Mouse (Mus musculus) thymus, adult 2 months (tissue): ENCODE data around the gene Slc6a11. TPM values are rescaled to one million over a fixed set of nuclear protein-coding genes. Genes with fewer than 3 reads are reported as not detected.

ENCODE experiments used
- DNase-seq: peaks from one replicate; pipeline ENCODE4 v3.0.0; 2021
- H3K27ac ChIP-seq: fragments of 200-500 bp; 2 replicates; pipeline ENCODE4 v1.5.1; 2012; ENCODE audit warnings: low read length, control low read depth; ENCODE audit not compliant: control insufficient read depth, insufficient read depth
- H3K27me3 ChIP-seq: fragments of 200-500 bp; 2 replicates; pipeline ENCODE4 v1.6.1; 2012; ENCODE audit warnings: mild to moderate bottlenecking, low read length, moderate library complexity, mixed read lengths; ENCODE audit not compliant: control insufficient read depth, insufficient read depth
- H3K36me3 ChIP-seq: fragments of 200-500 bp; 2 replicates; pipeline ENCODE4 v1.6.1; 2012; ENCODE audit warnings: mild to moderate bottlenecking, low read length, moderate library complexity; ENCODE audit not compliant: control insufficient read depth, insufficient read depth
- H3K4me1 ChIP-seq: fragments of 200-500 bp; replicated peaks from 2 replicates; pipeline ENCODE4 v1.6.1; 2012; ENCODE audit warnings: low read length; ENCODE audit not compliant: control insufficient read depth, insufficient read depth
- H3K4me3 ChIP-seq: fragments of 200-500 bp; 2 replicates; pipeline ENCODE4 v1.5.1; 2012; ENCODE audit warnings: mild to moderate bottlenecking, low read length, control low read depth, moderate library complexity; ENCODE audit not compliant: control insufficient read depth, insufficient read depth
- CTCF ChIP-seq: fragments of 200-500 bp; IDR thresholded peaks from 2 replicates; pipeline ENCODE4 v1.5.1; 2012; ENCODE audit warnings: mild to moderate bottlenecking, control low read depth, low read length, moderate library complexity, borderline replicate concordance; ENCODE audit not compliant: control insufficient read depth, poor library complexity, insufficient read depth; ENCODE audit errors: extremely low read depth
- POLR2A ChIP-seq: fragments of 200-500 bp; IDR thresholded peaks from 2 replicates; pipeline ENCODE4 v1.6.1; 2012; ENCODE audit warnings: mild to moderate bottlenecking, low read length, control low read depth, moderate library complexity; ENCODE audit not compliant: control insufficient read depth, poor library complexity, insufficient read depth; ENCODE audit errors: extremely low read depth
- WGBS: fragments of 180-500 bp; shearing (Covaris S2); methylation state at CpG from one replicate; pipeline ENCODE4 v1.1.7; 2018; 5-methylcytosine and 5-hydroxymethylcytosine counted together
- polyA plus RNA-seq: library from polyadenylated mRNA; depleted of rRNA; stranded (reverse); fragments of >200 nt; gene quantifications from 2 replicates; pipeline ENCODE4 v1.2.3, GENCODE M21; 2012

Slc6a11 gene
- polyA plus RNA-seq, 1 experiment = 0.19 TPM

GRCm38 (mm10) chr6:114125530-114125929 lies 5.5 kb upstream of the Slc6a11 start:
- Histone ChIP-seq H3K4me1 (no peaks in the 10 kb centered on the region), H3K4me3 (no peak overlapping the region), H3K27ac (no peak overlapping the region), H3K36me3 (no peaks in the 10 kb centered on the region), H3K27me3 (peaks cover 2% of the 10 kb centered on the region; the same call in 1 of the 2 replicates)
- DNase-seq = no peak
- no peak for TF ChIP-seq CTCF
- no peak for TF ChIP-seq POLR2A
- 73% methylated on average over 5 of the region's 5 CpGs for WGBS

- peaks cover 8% of the 10 kb centered on the region for H3K27me3 ChIP-seq
- H3K36me3 ChIP-seq = no peaks in the 10 kb centered on the region
- no peaks in the 10 kb centered on the region for H3K4me1 ChIP-seq
- no peak overlapping the region for H3K27ac ChIP-seq
- 85% methylated on average over 3 of the region's 3 CpGs for WGBS
- no peak overlapping the region for H3K4me3 ChIP-seq
- TF ChIP-seq POLR2A = no peak
- no peak for TF ChIP-seq CTCF
- no peak for DNase-seq
Observed at GRCm38 (mm10) chr6:114132472-114132871, 1.4 kb downstream of the Slc6a11 start.

DNA sequence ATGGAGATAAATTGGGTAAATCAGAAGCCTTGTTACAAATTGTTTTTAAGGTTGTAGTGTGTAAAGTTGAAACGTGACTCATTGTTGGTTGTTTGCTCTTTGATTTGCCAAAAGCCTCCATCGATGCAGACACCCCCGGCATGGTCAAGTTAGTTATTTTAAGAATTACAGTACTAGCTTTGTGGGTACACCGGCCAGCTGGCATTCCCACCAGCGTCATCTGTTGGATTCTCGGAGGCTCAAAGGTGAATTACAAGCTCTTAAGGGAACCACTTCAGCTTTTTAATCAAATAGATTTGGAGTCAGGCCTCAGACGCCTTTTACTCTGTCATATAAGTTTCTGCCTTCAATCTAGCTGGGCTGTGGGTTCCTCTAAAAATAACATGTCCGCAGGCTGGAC lies 1.9 kb downstream of the Slc6a11 start:
- DNase-seq = no peak
- TF ChIP-seq CTCF (no peak), POLR2A (no peak)
- Histone ChIP-seq H3K4me3 (no peak overlapping the region), H3K36me3 (no peaks in the 10 kb centered on the region), H3K27ac (no peak overlapping the region), H3K4me1 (no peaks in the 10 kb centered on the region), H3K27me3 (peaks cover 8% of the 10 kb centered on the region)
- 91% methylated on average over 8 of the region's 8 CpGs for WGBS

GRCm38 (mm10) chr6:114138970-114139369 lies 7.9 kb downstream of the Slc6a11 start:
- no peaks in the 10 kb centered on the region for H3K36me3 ChIP-seq
- TF ChIP-seq POLR2A = no peak
- TF ChIP-seq CTCF = no peak
- H3K4me1 ChIP-seq = no peaks in the 10 kb centered on the region
- no peaks in the 10 kb centered on the region for H3K27me3 ChIP-seq
- no peak for DNase-seq
- WGBS = 79% methylated on average over 8 of the region's 8 CpGs
- H3K4me3 ChIP-seq = no peak overlapping the region
- H3K27ac ChIP-seq = no peak overlapping the region

- Histone ChIP-seq H3K4me1 (no peaks in the 10 kb centered on the region), H3K4me3 (no peak overlapping the region), H3K27ac (no peak overlapping the region), H3K27me3 (no peaks in the 10 kb centered on the region), H3K36me3 (no peaks in the 10 kb centered on the region)
- DNase-seq = no peak
- 78% methylated on average over 3 of the region's 3 CpGs for WGBS
- TF ChIP-seq CTCF (no peak), POLR2A (no peak)
Observed at GRCm38 (mm10) chr6:114141481-114141880, 10.4 kb downstream of the Slc6a11 start.

DNA sequence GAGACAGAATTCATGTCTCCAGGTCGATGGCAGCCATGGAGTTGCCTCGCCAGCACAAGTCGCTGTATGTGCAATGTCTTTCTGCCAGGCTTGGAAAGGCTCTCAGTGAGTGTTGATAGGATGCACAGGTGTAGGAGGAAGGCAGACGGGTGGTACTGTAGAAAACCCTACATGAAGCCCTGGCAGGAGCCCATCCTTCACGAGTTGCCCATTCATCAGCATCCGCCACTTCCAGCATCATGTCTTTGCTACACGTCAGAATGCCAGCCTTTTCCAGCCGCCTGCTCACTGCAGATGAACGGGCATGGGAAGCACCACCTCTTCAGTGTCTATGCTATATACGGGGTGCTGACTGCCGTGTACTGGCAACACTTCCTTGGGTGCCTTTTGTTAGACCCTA lies 11.4 kb downstream of the Slc6a11 start:
- H3K27ac ChIP-seq = no peak overlapping the region
- H3K36me3 ChIP-seq = no peaks in the 10 kb centered on the region
- TF ChIP-seq CTCF (no peak), POLR2A (no peak)
- 93% methylated on average over 11 of the region's 11 CpGs for WGBS
- no peak overlapping the region for H3K4me3 ChIP-seq
- no peaks in the 10 kb centered on the region for H3K4me1 ChIP-seq
- no peak for DNase-seq
- no peaks in the 10 kb centered on the region for H3K27me3 ChIP-seq

- Histone ChIP-seq H3K36me3 (no peaks in the 10 kb centered on the region), H3K4me1 (no peaks in the 10 kb centered on the region), H3K27ac (no peak overlapping the region), H3K4me3 (no peak overlapping the region), H3K27me3 (no peaks in the 10 kb centered on the region)
- WGBS = 31% methylated on average over 2 of the region's 2 CpGs
- no peak for DNase-seq
- TF ChIP-seq POLR2A (no peak), CTCF (no peak)
Observed at GRCm38 (mm10) chr6:114143544-114143943, 12.5 kb downstream of the Slc6a11 start.
